In the genomic region with DNA sequence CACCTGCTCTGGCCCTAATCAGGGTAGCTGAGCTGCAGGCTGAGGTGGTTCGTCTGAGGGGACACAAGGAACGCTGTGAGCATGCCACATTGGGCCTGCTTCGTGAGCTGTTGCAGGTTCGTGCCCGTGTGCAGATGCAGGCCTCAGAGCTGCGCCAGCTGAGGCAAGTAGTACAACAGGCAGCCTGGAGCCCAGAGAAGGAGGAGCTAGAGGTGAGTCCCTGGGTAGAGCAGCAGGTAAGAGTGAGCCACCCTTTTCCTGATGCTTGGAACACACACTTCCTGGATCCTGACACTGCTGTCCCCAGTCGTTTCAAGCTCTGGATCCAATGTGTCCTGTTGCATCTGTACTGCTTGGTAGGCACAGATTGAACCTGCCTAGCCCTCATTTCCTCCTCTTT, we compare ENCODE assay signal across 35 mouse cellular contexts. TPM values are rescaled to one million over a fixed set of nuclear protein-coding genes. Genes with fewer than 3 reads are reported as not detected.
DNase-seq lines count a peak whose midpoint lies in the region; ATAC-seq and TF ChIP-seq lines count a peak whose summit lies in the region.
"Had no signal": no experiment of that assay in that cellular context is flagged by ENCODE, and none has a peak within 500 bp of the region (broad histone marks: within the 10 kb centered on the region; RNA-seq: fewer than 3 reads in every experiment).

No protein-coding gene starts in this region.

- peak overlapping the region; percentile 8; the same call in 1 of the 2 replicates for H3K9ac ChIP-seq in limb, embryonic 13.5 days
- 0 out of 2 replicates have a peak overlapping the region, but pooled peaks have one; percentile 14 for H3K9ac ChIP-seq in limb, embryonic 14.5 days (ENCODE audit: low read depth, low read length, severe bottlenecking)
- no peak overlapping the region for H3K9ac ChIP-seq in stomach, embryonic 15.5 days
- H3K9ac ChIP-seq: embryonic facial prominence, embryonic 15.5 days; forebrain, embryonic 12.5 days; forebrain, embryonic 15.5 days; heart, embryonic 13.5 days; hindbrain, embryonic 14.5 days had no signal

- H3K4me3 ChIP-seq in megakaryocyte, embryonic 14.5 days (replicated peaks) = peak overlapping the region; percentile 57
- no peak overlapping the region for H3K4me3 ChIP-seq in limb, embryonic 13.5 days
- no peak overlapping the region for H3K4me3 ChIP-seq in limb, embryonic 14.5 days (replicated peaks; ENCODE audit: low read length)
- no peak overlapping the region for H3K4me3 ChIP-seq in stomach, embryonic 15.5 days (replicated peaks)
- H3K4me3 ChIP-seq: embryonic facial prominence, embryonic 15.5 days; forebrain, embryonic 12.5 days; forebrain, embryonic 15.5 days; heart, embryonic 10.5 days; heart, embryonic 13.5 days had no signal

- H3K36me3 ChIP-seq in megakaryocyte, embryonic 14.5 days (replicated peaks; ENCODE audit: low read length) = peaks cover 46% of the 10 kb centered on the region
- peaks cover 29% of the 10 kb centered on the region for H3K36me3 ChIP-seq in limb, embryonic 13.5 days
- H3K36me3 ChIP-seq in limb, embryonic 14.5 days (ENCODE audit: control insufficient read depth, insufficient read depth, low read length) = peaks cover 32% of the 10 kb centered on the region
- peaks cover 12% of the 10 kb centered on the region; the same call in 1 of the 2 replicates for H3K36me3 ChIP-seq in stomach, embryonic 15.5 days

- H3K9me3 ChIP-seq in megakaryocyte, embryonic 14.5 days = no peaks in the 10 kb centered on the region
- H3K9me3 ChIP-seq in limb, embryonic 13.5 days = no peaks in the 10 kb centered on the region
- H3K9me3 ChIP-seq in limb, embryonic 14.5 days (ENCODE audit: control insufficient read depth, low read length) = no peaks in the 10 kb centered on the region
- no peaks in the 10 kb centered on the region for H3K9me3 ChIP-seq in stomach, embryonic 15.5 days
- H3K9me3 ChIP-seq: embryonic facial prominence, embryonic 15.5 days; forebrain, embryonic 12.5 days; forebrain, embryonic 15.5 days; heart, embryonic 10.5 days; heart, embryonic 13.5 days had no signal

- H3K27me3 ChIP-seq in megakaryocyte, embryonic 14.5 days (replicated peaks) = peaks cover 38% of the 10 kb centered on the region
- no peaks in the 10 kb centered on the region for H3K27me3 ChIP-seq in limb, embryonic 13.5 days
- H3K27me3 ChIP-seq in limb, embryonic 14.5 days (ENCODE audit: control insufficient read depth, insufficient read depth, low read length) = no peaks in the 10 kb centered on the region
- no peaks in the 10 kb centered on the region for H3K27me3 ChIP-seq in stomach, embryonic 15.5 days (replicated peaks)
- H3K27me3 ChIP-seq: embryonic facial prominence, embryonic 15.5 days; forebrain, embryonic 12.5 days; forebrain, embryonic 15.5 days; heart, embryonic 13.5 days had no signal

- no peak overlapping the region for H3K4me2 ChIP-seq in limb, embryonic 13.5 days (replicated peaks)
- no peak overlapping the region for H3K4me2 ChIP-seq in limb, embryonic 14.5 days (replicated peaks; ENCODE audit: low read depth, low read length, severe bottlenecking)
- no peak overlapping the region for H3K4me2 ChIP-seq in stomach, embryonic 15.5 days
- H3K4me2 ChIP-seq: embryonic facial prominence, embryonic 15.5 days; forebrain, embryonic 12.5 days; forebrain, embryonic 15.5 days; heart, embryonic 13.5 days; hindbrain, embryonic 14.5 days had no signal

- no peak for ATAC-seq in megakaryocyte, adult 5-6 weeks (ENCODE audit: poor library complexity, severe bottlenecking)
- no peak for ATAC-seq in limb, embryonic 13.5 days (ENCODE audit: low FRiP score, low read depth)
- ATAC-seq in limb, embryonic 14.5 days (ENCODE audit: low FRiP score, low read depth) = no peak
- no peak; the same call in 1 of the 2 replicates for ATAC-seq in stomach, embryonic 15.5 days (ENCODE audit: insufficient read depth, low FRiP score, low read depth)
- ATAC-seq: activated CD4-positive, CD25-positive, alpha-beta regulatory T cell, adult 4 months; CD4-positive, CD25-positive, alpha-beta regulatory T cell, adult 4 months; forebrain, embryonic 15.5 days had no signal

- WGBS in limb, embryonic 13.5 days = 70% methylated on average over 7 of the region's 7 CpGs
- 73% methylated on average over 7 of the region's 7 CpGs for WGBS in limb, embryonic 14.5 days
- WGBS in stomach, embryonic 15.5 days = 70% methylated on average over 7 of the region's 7 CpGs

- H3K27ac ChIP-seq in limb, embryonic 13.5 days = no peak overlapping the region
- H3K27ac ChIP-seq in limb, embryonic 14.5 days (replicated peaks; ENCODE audit: low read depth, low read length) = no peak overlapping the region
- peak overlapping the region; percentile 40; the same call in 1 of the 2 replicates for H3K27ac ChIP-seq in stomach, embryonic 15.5 days
- H3K27ac ChIP-seq: embryonic facial prominence, embryonic 15.5 days; forebrain, embryonic 12.5 days; forebrain, embryonic 15.5 days; heart, embryonic 10.5 days; heart, embryonic 13.5 days; hindbrain, embryonic 14.5 days had no signal

- no peak for TF ChIP-seq POLR2A in limb, embryonic 14.5 days (IDR thresholded peaks at IDR 0.05; ENCODE audit: borderline replicate concordance, extremely low read depth, insufficient read depth, insufficient read length)

- H3K4me1 ChIP-seq in megakaryocyte, embryonic 14.5 days = no peaks in the 10 kb centered on the region; the same call in 1 of the 2 replicates
- H3K4me1 ChIP-seq in limb, embryonic 13.5 days = no peaks in the 10 kb centered on the region
- no peaks in the 10 kb centered on the region for H3K4me1 ChIP-seq in limb, embryonic 14.5 days (ENCODE audit: control insufficient read depth, insufficient read depth, low read length)
- peaks cover 3% of the 10 kb centered on the region; the same call in 1 of the 2 replicates for H3K4me1 ChIP-seq in stomach, embryonic 15.5 days
- H3K4me1 ChIP-seq: embryonic facial prominence, embryonic 15.5 days; forebrain, embryonic 12.5 days; forebrain, embryonic 15.5 days had no signal

- DNase-seq in limb, embryonic 14.5 days (ENCODE audit: low spot score) = no peak
- DNase-seq in heart, adult 9 months (ENCODE audit: low spot score in 2 of 2) = no peak
- no peak for DNase-seq in Muller cell, postnatal 12 days (ENCODE audit: inconsistent ontology term)
- no peak for DNase-seq in urinary bladder, postnatal 25 days (ENCODE audit: low spot score)
- DNase-seq: adrenal gland, adult 8-10 months; adrenal gland, postnatal 25 days; cerebellum, adult 11-12 months; cerebellum, adult 8-10 months; cerebellum, postnatal 10 days; cerebellum, postnatal 36 days; embryo, embryonic 11 days; gastrocnemius, postnatal 25 days; heart, adult 18-20 months; heart, postnatal 14 days; heart, postnatal 4 days had no signal

RNA-seq across cellular contexts. Expression of a gene that starts 1.1 kb away (rescaled TPM):
- not detected in 2 replicates for polyA plus RNA-seq in megakaryocyte, embryonic 14.5 days (2012; ENCODE audit: insufficient read depth, low replicate concordance)
- total RNA-seq in megakaryocyte, adult 5-6 weeks (2015) = not detected in 2 replicates
- 0.11 TPM in 1 of 2 replicates, not detected in the other for total RNA-seq in megakaryocyte, adult 5-6 weeks (2017)
- not detected in 2 replicates for polyA plus RNA-seq in limb, embryonic 13.5 days (2015; fragmentation: Nextera tagmentation; extraction: Ambion mirVana)
- 0.03 TPM in 1 of 2 replicates, not detected in the other for polyA plus RNA-seq in limb, embryonic 14.5 days (2012; rRNA removed)
- not detected in 2 replicates for polyA plus RNA-seq in limb, embryonic 14.5 days (2014; fragmentation: Nextera tagmentation; extraction: Ambion mirVana)
- 0.46 and 0.62 TPM in 2 replicates for polyA plus RNA-seq in stomach, embryonic 15.5 days (2015; fragmentation: Nextera tagmentation; extraction: Ambion mirVana)
- total RNA-seq: gastrocnemius, adult 8-10 months; gastrocnemius, postnatal 25 days; heart, adult 18-20 months; heart, postnatal 14 days; heart, postnatal 4 days had no signal
- polyA plus RNA-seq: activated CD4-positive, CD25-positive, alpha-beta regulatory T cell, adult 4 months; brain, embryonic 14.5 days; C2C12; CD4-positive, CD25-positive, alpha-beta regulatory T cell, adult 4 months; cortical plate, adult 2 months; embryonic facial prominence, embryonic 11.5 days; forebrain, embryonic 12.5 days; forebrain, embryonic 15.5 days; heart, embryonic 10.5 days; heart, embryonic 13.5 days; heart, embryonic 16.5 days; hindbrain, embryonic 11.5 days; hindbrain, embryonic 14.5 days had no signal

RNA-seq across cellular contexts. Expression of a gene that starts 11.9 kb away (rescaled TPM):
- polyA plus RNA-seq in megakaryocyte, embryonic 14.5 days (2012; ENCODE audit: insufficient read depth, low replicate concordance) = not detected in 2 replicates
- not detected in 2 replicates for total RNA-seq in megakaryocyte, adult 5-6 weeks (2015)
- total RNA-seq in megakaryocyte, adult 5-6 weeks (2017) = not detected in 2 replicates
- not detected in 2 replicates for polyA plus RNA-seq in limb, embryonic 13.5 days (2015; fragmentation: Nextera tagmentation; extraction: Ambion mirVana)
- polyA plus RNA-seq in limb, embryonic 14.5 days (2012; rRNA removed) = not detected in 2 replicates
- polyA plus RNA-seq in limb, embryonic 14.5 days (2014; fragmentation: Nextera tagmentation; extraction: Ambion mirVana) = not detected in 2 replicates
- polyA plus RNA-seq in stomach, embryonic 15.5 days (2015; fragmentation: Nextera tagmentation; extraction: Ambion mirVana) = 4.3 and 8.4 TPM in 2 replicates
- total RNA-seq: gastrocnemius, adult 8-10 months; gastrocnemius, postnatal 25 days; heart, adult 18-20 months; heart, postnatal 14 days; heart, postnatal 4 days; MEL had no signal
- polyA plus RNA-seq: activated CD4-positive, CD25-positive, alpha-beta regulatory T cell, adult 4 months; brain, embryonic 14.5 days; C2C12; CD4-positive, CD25-positive, alpha-beta regulatory T cell, adult 4 months; cortical plate, adult 2 months; embryonic facial prominence, embryonic 11.5 days; forebrain, embryonic 12.5 days; forebrain, embryonic 15.5 days; hindbrain, embryonic 11.5 days; hindbrain, embryonic 14.5 days had no signal

RNA-seq across cellular contexts. Expression of a gene that starts 21.0 kb away (rescaled TPM):
- polyA plus RNA-seq in megakaryocyte, embryonic 14.5 days (2012; ENCODE audit: insufficient read depth, low replicate concordance) = 31.5 and 33.2 TPM in 2 replicates
- total RNA-seq in megakaryocyte, adult 5-6 weeks (2015) = 9.7 and 10.8 TPM in 2 replicates
- 2.7 and 5.9 TPM in 2 replicates for total RNA-seq in megakaryocyte, adult 5-6 weeks (2017)
- polyA plus RNA-seq in limb, embryonic 13.5 days (2015; fragmentation: Nextera tagmentation; extraction: Ambion mirVana) = 34.2 and 34.5 TPM in 2 replicates
- polyA plus RNA-seq in limb, embryonic 14.5 days (2012; rRNA removed) = 27.1 and 27.3 TPM in 2 replicates
- polyA plus RNA-seq in limb, embryonic 14.5 days (2014; fragmentation: Nextera tagmentation; extraction: Ambion mirVana) = 28.6 and 28.8 TPM in 2 replicates
- polyA plus RNA-seq in stomach, embryonic 15.5 days (2015; fragmentation: Nextera tagmentation; extraction: Ambion mirVana) = 34.1 and 35.5 TPM in 2 replicates

RNA-seq across cellular contexts. Expression of a gene that starts 24.8 kb away (rescaled TPM):
- polyA plus RNA-seq in megakaryocyte, embryonic 14.5 days (2012; ENCODE audit: insufficient read depth, low replicate concordance) = 20.2 and 51.9 TPM in 2 replicates
- total RNA-seq in megakaryocyte, adult 5-6 weeks (2015) = 7.3 and 7.7 TPM in 2 replicates
- 7.3 and 10.5 TPM in 2 replicates for total RNA-seq in megakaryocyte, adult 5-6 weeks (2017)
- polyA plus RNA-seq in limb, embryonic 13.5 days (2015; fragmentation: Nextera tagmentation; extraction: Ambion mirVana) = 9.7 and 11.4 TPM in 2 replicates
- 18.0 and 22.1 TPM in 2 replicates for polyA plus RNA-seq in limb, embryonic 14.5 days (2012; rRNA removed)
- polyA plus RNA-seq in limb, embryonic 14.5 days (2014; fragmentation: Nextera tagmentation; extraction: Ambion mirVana) = 6.1 and 6.3 TPM in 2 replicates
- 7.2 TPM in 2 replicates for polyA plus RNA-seq in stomach, embryonic 15.5 days (2015; fragmentation: Nextera tagmentation; extraction: Ambion mirVana)

RNA-seq across cellular contexts. Expression of a gene that starts 30.2 kb away (rescaled TPM):
- 17.8 and 22.0 TPM in 2 replicates for polyA plus RNA-seq in megakaryocyte, embryonic 14.5 days (2012; ENCODE audit: insufficient read depth, low replicate concordance)
- 12.3 and 13.1 TPM in 2 replicates for total RNA-seq in megakaryocyte, adult 5-6 weeks (2015)
- total RNA-seq in megakaryocyte, adult 5-6 weeks (2017) = 16.6 and 18.3 TPM in 2 replicates
- 26.5 and 27.2 TPM in 2 replicates for polyA plus RNA-seq in limb, embryonic 13.5 days (2015; fragmentation: Nextera tagmentation; extraction: Ambion mirVana)
- polyA plus RNA-seq in limb, embryonic 14.5 days (2012; rRNA removed) = 32.4 and 40.1 TPM in 2 replicates
- 21.3 and 26.3 TPM in 2 replicates for polyA plus RNA-seq in limb, embryonic 14.5 days (2014; fragmentation: Nextera tagmentation; extraction: Ambion mirVana)
- 18.1 and 21.1 TPM in 2 replicates for polyA plus RNA-seq in stomach, embryonic 15.5 days (2015; fragmentation: Nextera tagmentation; extraction: Ambion mirVana)
